Mouse (Mus musculus) urinary bladder, postnatal 36 days (tissue): ENCODE data around the gene Zfp119b.
A peak's percentile ranks its signal among the peaks of the same experiment; 100 is the strongest.

Source experiments
- DNase-seq, 2 experiments: peaks; one replicate each; pipeline ENCODE4 v3.0.0; 2022; ENCODE audit warnings: low spot score in 2 of 2, mixed read lengths in 1 of 2

Zfp119b gene

GRCm38 (mm10) chr17:55892406-55892955 is 56.8 kb downstream of the Zfp119b start:
- peak; percentile 16 to 39 for DNase-seq
